Mouse (Mus musculus) 3T3-L1 (cell line): ENCODE measurements around the gene Lbh.

Experiments
- DNase-seq: peaks from one replicate; pipeline ENCODE4 v3.0.0-alpha.2; 2015; ENCODE audit warnings: low read depth, low spot score

The Lbh gene

GRCm38 (mm10) chr17:72970631-72971161 lies 52.6 kb downstream of the Lbh start:
- DNase-seq = peak; percentile 47

- DNase-seq = peak; percentile 42
Measured at GRCm38 (mm10) chr17:72973041-72973440, 54.9 kb downstream of the Lbh start.

- DNase-seq = no peak
Measured at GRCm38 (mm10) chr17:72976258-72977231, 58.4 kb downstream of the Lbh start.

- no peak for DNase-seq
Measured at GRCm38 (mm10) chr17:72977616-72978015, 59.5 kb downstream of the Lbh start.

DNA sequence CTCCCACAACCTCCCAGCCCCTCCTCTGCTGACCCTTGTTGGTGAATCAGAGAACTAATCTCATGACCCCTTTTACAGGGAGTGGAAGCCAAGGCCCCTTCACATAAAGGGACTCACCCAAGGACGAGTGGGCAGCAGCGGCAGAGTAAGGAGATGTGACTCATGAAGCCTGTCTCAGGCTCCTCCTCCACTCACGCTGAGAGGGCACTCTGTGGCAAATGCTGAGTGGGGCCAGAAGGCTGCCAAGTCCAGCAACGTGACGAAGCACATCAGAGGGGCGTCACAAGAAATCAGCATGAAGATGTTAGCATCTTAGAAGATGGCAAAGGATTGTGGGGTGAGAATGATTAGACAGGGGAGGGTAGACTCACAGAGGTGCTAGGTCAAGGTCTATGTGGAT lies 64.1 kb downstream of the Lbh start:
- no peak for DNase-seq

DNA sequence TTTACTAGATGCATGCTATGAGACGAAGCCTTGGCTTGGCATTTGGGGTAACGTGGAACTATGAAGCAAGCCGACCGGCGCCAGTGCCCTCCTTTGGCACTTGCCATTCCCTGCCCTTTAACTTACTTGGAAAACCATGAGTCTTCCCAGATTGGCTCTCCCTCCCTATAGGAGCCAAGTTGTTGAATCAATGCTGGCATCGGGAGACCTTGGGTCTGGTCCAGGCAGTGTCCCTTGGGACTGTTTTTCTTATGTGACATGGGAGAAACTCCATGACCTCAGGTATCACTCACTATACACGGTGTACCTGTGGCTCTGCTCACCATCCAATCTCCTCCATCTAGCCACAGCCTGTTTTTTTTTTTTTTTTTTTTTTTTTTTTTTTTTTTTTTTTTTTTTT lies 65.4 kb downstream of the Lbh start:
- DNase-seq = no peak

- no peak for DNase-seq
Measured at GRCm38 (mm10) chr17:72989025-72989424, 70.9 kb downstream of the Lbh start.
